Mouse (Mus musculus) MEL (cell line): ENCODE measurements around the gene Ctsa. TPM values are rescaled to one million over a fixed set of nuclear protein-coding genes. Genes with fewer than 3 reads are reported as not detected.

Experiments
- DNase-seq: peaks from one replicate; pipeline ENCODE4 v3.0.0; 2011; ENCODE audit warnings: low read depth, low spot score
- H3K27ac ChIP-seq: 2 replicates; pipeline ENCODE4 v1.5.1; 2012; ENCODE audit warnings: low read depth, mild to moderate bottlenecking, control low read depth, low read length, moderate library complexity; ENCODE audit not compliant: control insufficient read depth
- H3K27me3 ChIP-seq, 2 experiments: fragments of 150-350 bp in 1 of 2; sonication (generic) in 1 of 2; 2 replicates each; pipeline ENCODE4 v1.6.1; 2012; ENCODE audit warnings: low read length in 2 of 2, mild to moderate bottlenecking in 2 of 2, improper control_type of control experiment in 1 of 2, moderate library complexity in 1 of 2; ENCODE audit not compliant: insufficient read depth in 2 of 2, control insufficient read depth in 1 of 2
- H3K36me3 ChIP-seq, 2 experiments: 2 replicates each; pipeline ENCODE4 v1.6.1; 2012 to 2014; ENCODE audit warnings: low read length in 2 of 2, improper control_type of control experiment in 1 of 2, inconsistent platforms in 1 of 2, mild to moderate bottlenecking in 1 of 2; ENCODE audit not compliant: insufficient read depth in 2 of 2, control insufficient read depth in 1 of 2
- H3K4me1 ChIP-seq, 2 experiments: fragments of 150-350 bp in 1 of 2; sonication (generic) in 1 of 2; 2 replicates each; pipeline ENCODE4 v1.6.1; 2012; ENCODE audit warnings: low read length in 2 of 2, improper control_type of control experiment in 1 of 2, mild to moderate bottlenecking in 1 of 2; ENCODE audit not compliant: insufficient read depth in 2 of 2, control insufficient read depth in 1 of 2
- H3K4me3 ChIP-seq, 2 experiments: fragments of 150-350 bp in 1 of 2; sonication (generic) in 1 of 2; 2 replicates each; pipeline ENCODE4 v1.5.1; 2012; ENCODE audit warnings: low read depth in 2 of 2, low read length in 2 of 2, mild to moderate bottlenecking in 2 of 2, moderate library complexity in 2 of 2, control low read depth in 1 of 2, improper control_type of control experiment in 1 of 2; ENCODE audit not compliant: control insufficient read depth in 1 of 2, insufficient read depth in 1 of 2
- H3K79me2 ChIP-seq: 2 replicates; pipeline ENCODE4 v1.6.1; 2012; ENCODE audit warnings: mild to moderate bottlenecking, low read length, moderate library complexity; ENCODE audit not compliant: control insufficient read depth, poor library complexity, insufficient read depth
- H3K9ac ChIP-seq: 2 replicates; pipeline ENCODE4 v1.6.1; 2012; ENCODE audit warnings: low read depth, mild to moderate bottlenecking, control low read depth, low read length, moderate library complexity; ENCODE audit not compliant: control insufficient read depth, poor library complexity, severe bottlenecking
- H3K9me3 ChIP-seq: fragments of 150-350 bp; sonication (generic); replicated peaks from 2 replicates; pipeline ENCODE4 v1.6.1; 2012; ENCODE audit warnings: mild to moderate bottlenecking, low read length, improper control_type of control experiment, moderate library complexity; ENCODE audit not compliant: insufficient read depth
- BHLHE40 ChIP-seq: IDR thresholded peaks from 2 replicates; pipeline ENCODE4 v1.6.1; 2012; ENCODE audit warnings: low read depth, mild to moderate bottlenecking, inconsistent platforms, low read length, improper control_type of control experiment, borderline replicate concordance
- CHD1 ChIP-seq: IDR thresholded peaks from 2 replicates; pipeline ENCODE4 v1.6.1; 2012; ENCODE audit warnings: low read depth, mild to moderate bottlenecking, inconsistent platforms, low read length, improper control_type of control experiment
- CHD2 ChIP-seq: IDR thresholded peaks from 2 replicates; pipeline ENCODE4 v1.6.1; 2011; ENCODE audit warnings: low read length, improper control_type of control experiment
- CTCF ChIP-seq, 3 experiments: IDR thresholded peaks in 2 of 3; conservative IDR thresholded peaks in 1 of 3; 2 replicates each; pipeline ENCODE4 v1.5.1; 2011 to 2012; ENCODE audit warnings: low read length in 3 of 3, low read depth in 2 of 3, mild to moderate bottlenecking in 2 of 3, improper control_type of control experiment in 1 of 3, inconsistent platforms in 1 of 3, mixed read lengths in 1 of 3, moderate library complexity in 1 of 3; ENCODE audit not compliant: control insufficient read depth in 1 of 3, insufficient read depth in 1 of 3, poor library complexity in 1 of 3, severe bottlenecking in 1 of 3
- ELF1 ChIP-seq: IDR thresholded peaks from 2 replicates; pipeline ENCODE4 v1.6.1; 2014; ENCODE audit warnings: low read depth, mild to moderate bottlenecking, inconsistent platforms, low read length, improper control_type of control experiment, moderate library complexity
- HCFC1 ChIP-seq: IDR thresholded peaks from 2 replicates; pipeline ENCODE4 v1.6.1; 2012; ENCODE audit warnings: low read depth, mild to moderate bottlenecking, inconsistent platforms, low read length, improper control_type of control experiment, moderate library complexity
- MAX ChIP-seq: IDR thresholded peaks from 2 replicates; pipeline ENCODE4 v1.6.1; 2011; ENCODE audit warnings: low read length, improper control_type of control experiment
- MXI1 ChIP-seq: IDR thresholded peaks from 2 replicates; pipeline ENCODE4 v1.6.1; 2011; ENCODE audit warnings: mild to moderate bottlenecking, low read depth, low read length, improper control_type of control experiment
- MYC ChIP-seq: IDR thresholded peaks from 2 replicates; pipeline ENCODE4 v1.6.1; 2011; ENCODE audit warnings: low read depth, mild to moderate bottlenecking, low read length, improper control_type of control experiment, moderate library complexity
- NELFE ChIP-seq: IDR thresholded peaks from 2 replicates; pipeline ENCODE4 v1.6.1; 2011; ENCODE audit warnings: low read depth, low read length, improper control_type of control experiment
- POLR2A ChIP-seq, 2 experiments: IDR thresholded peaks; 2 replicates each; pipeline ENCODE4 v1.6.1; 2011 to 2012; ENCODE audit warnings: low read length in 2 of 2, mild to moderate bottlenecking in 2 of 2, control low read depth in 1 of 2, improper control_type of control experiment in 1 of 2, low read depth in 1 of 2, moderate library complexity in 1 of 2; ENCODE audit not compliant: control insufficient read depth in 1 of 2, insufficient read depth in 1 of 2, poor library complexity in 1 of 2
- POLR2AphosphoS2 ChIP-seq: IDR thresholded peaks from 2 replicates; pipeline ENCODE4 v1.6.1; 2011; ENCODE audit warnings: low read length, improper control_type of control experiment
- POLR2AphosphoS5 ChIP-seq: IDR thresholded peaks from 2 replicates; pipeline ENCODE4 v1.6.1; 2012; ENCODE audit warnings: low read depth, borderline replicate concordance, mild to moderate bottlenecking, inconsistent platforms, low read length, moderate library complexity, mixed read lengths
- RAD21 ChIP-seq: IDR thresholded peaks from 2 replicates; pipeline ENCODE4 v1.6.1; 2011; ENCODE audit warnings: mild to moderate bottlenecking, low read depth, low read length, improper control_type of control experiment
- RCOR1 ChIP-seq: IDR thresholded peaks from 2 replicates; pipeline ENCODE4 v1.6.1; 2012; ENCODE audit warnings: low read depth, mild to moderate bottlenecking, inconsistent platforms, low read length, improper control_type of control experiment
- SIN3A ChIP-seq: IDR thresholded peaks from 2 replicates; pipeline ENCODE4 v1.6.1; 2012; ENCODE audit warnings: low read length, improper control_type of control experiment, inconsistent platforms
- TBP ChIP-seq: IDR thresholded peaks from 2 replicates; pipeline ENCODE4 v1.8.0; 2011; ENCODE audit warnings: low read depth, low read length, improper control_type of control experiment
- TCF12 ChIP-seq: IDR thresholded peaks from 2 replicates; pipeline ENCODE4 v1.6.1; 2014; ENCODE audit warnings: low read depth, mild to moderate bottlenecking, inconsistent platforms, low read length, improper control_type of control experiment, moderate library complexity
- UBTF ChIP-seq: IDR thresholded peaks from 2 replicates; pipeline ENCODE4 v1.6.1; 2012; ENCODE audit warnings: low read depth, mild to moderate bottlenecking, inconsistent platforms, low read length, improper control_type of control experiment, moderate library complexity, borderline replicate concordance; ENCODE audit not compliant: insufficient read depth
- USF1 ChIP-seq: IDR thresholded peaks from 2 replicates; pipeline ENCODE4 v1.6.1; 2014; ENCODE audit warnings: low read depth, mild to moderate bottlenecking, inconsistent platforms, low read length, improper control_type of control experiment, moderate library complexity
- ZC3H11A ChIP-seq: IDR thresholded peaks from 2 replicates; pipeline ENCODE4 v1.6.1; 2012; ENCODE audit warnings: low read depth, mild to moderate bottlenecking, inconsistent platforms, low read length, improper control_type of control experiment
- ZMIZ1 ChIP-seq: IDR thresholded peaks from 2 replicates; pipeline ENCODE4 v1.6.1; 2012; ENCODE audit warnings: low read depth, mild to moderate bottlenecking, inconsistent platforms, low read length, improper control_type of control experiment, moderate library complexity
- polyA plus RNA-seq, 2 experiments: library from polyadenylated mRNA; stranded (reverse) in 1 of 2; unstranded in 1 of 2; fragments of >175 nt in 1 of 2; fragments of >200 nt in 1 of 2; gene quantifications; 2 replicates each; pipeline versions ENCODE4 v1.2.1 to v1.2.4; 2012; ENCODE audit warnings: low replicate concordance in 2 of 2, low read depth in 1 of 2; ENCODE audit not compliant: insufficient read length in 2 of 2, insufficient read depth in 1 of 2, missing spikeins in 1 of 2
- total RNA-seq: library from RNA; depleted of rRNA; stranded (reverse); fragments of 300-350 nt; gene quantifications from 2 replicates; pipeline ENCODE4 v1.2.3, GENCODE M21; 2012

The Ctsa gene
- total and polyA plus RNA-seq, 3 experiments: 50.5 to 87.7 TPM; not detected in 1

GRCm38 (mm10) chr2:164821060-164821459, 11.6 kb upstream of the Ctsa start:
- Histone ChIP-seq H3K9me3 (no peaks in the 10 kb centered on the region), H3K4me1 (peaks cover 3 to 19% of the 10 kb centered on the region in 2 experiments)
- DNase-seq: no peak

DNA sequence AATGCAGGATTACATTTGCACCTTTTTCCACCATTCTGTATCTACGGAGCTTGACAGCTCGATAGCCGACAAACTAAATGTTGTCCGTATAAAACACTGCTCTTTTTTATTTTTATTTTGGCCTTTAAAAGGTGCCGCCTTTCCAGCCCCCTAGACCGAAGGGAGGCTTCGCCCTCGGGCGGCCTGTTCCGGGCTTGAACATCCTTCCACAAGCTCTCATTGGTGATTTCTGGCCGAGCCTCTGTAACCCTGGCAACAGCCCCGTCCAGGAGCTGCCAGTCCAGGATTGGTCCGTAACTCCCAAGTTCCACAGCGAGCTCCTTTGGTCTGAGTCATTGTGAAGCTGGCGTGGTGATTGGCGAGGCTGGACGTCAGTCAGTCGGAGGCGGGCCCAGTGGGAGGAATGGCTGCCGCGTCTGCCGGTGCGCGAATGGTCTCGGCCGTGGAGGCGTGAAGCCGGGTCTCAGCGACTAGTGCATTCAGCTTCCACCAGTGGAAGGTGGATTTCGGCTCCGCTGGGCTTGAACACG, 10.0 kb upstream of the Ctsa start, which contains the start of gene Zswim1:
Gene Zswim1 (plus strand): TSS at position 51 of the 530 bp plus-strand sequence.
- peak; percentile 98 for DNase-seq
- no peaks in the 10 kb centered on the region for H3K27me3 ChIP-seq
- no peaks in the 10 kb centered on the region for H3K9me3 ChIP-seq
- peaks cover 4% of the 10 kb centered on the region for H3K79me2 ChIP-seq
- H3K4me1 ChIP-seq: peaks cover 2 to 27% of the 10 kb centered on the region in 2 experiments; a peak in 3 of 4 replicates
- peak within 1 kb of the TSS; percentile 73 for H3K9ac ChIP-seq
- peak within 1 kb of the TSS; percentile 59 for H3K27ac ChIP-seq
- H3K36me3 ChIP-seq: peaks cover 0 to 20% of the 10 kb centered on the region in 2 experiments; a peak in 2 of 4 replicates
- H3K4me3 ChIP-seq: peak within 1 kb of the TSS; percentile 77 to 80
- peak; percentile 83; the same call in 1 of the 2 replicates for TF ChIP-seq POLR2AphosphoS2
- peak; percentile 76 for TF ChIP-seq HCFC1
- TF ChIP-seq ZMIZ1: peak; percentile 59; the same call in 1 of the 2 replicates
- TF ChIP-seq MXI1: peak; percentile 84
- TF ChIP-seq MAX: peak; percentile 20; the same call in 1 of the 2 replicates
- TF ChIP-seq TCF12: peak; percentile 61
- peak; percentile 64 for TF ChIP-seq SIN3A
- no peak for TF ChIP-seq MYC
- TF ChIP-seq POLR2A (IDR thresholded peaks at IDR 0.05; ENCODE audit: control insufficient read depth in 1 of 2, insufficient read depth in 1 of 2, low read depth in 1 of 2, low read length in 2 of 2, poor library complexity in 1 of 2): peak; percentile 75 to 76; a peak in 3 of 4 replicates
- no peak for TF ChIP-seq RAD21
- peak; percentile 58 for TF ChIP-seq CHD2
- peak; percentile 9; the same call in 1 of the 2 replicates for TF ChIP-seq RCOR1
- peak; percentile 71; the same call in 1 of the 2 replicates for TF ChIP-seq NELFE
- TF ChIP-seq ELF1: peak; percentile 83
- no peak for TF ChIP-seq CHD1
- TF ChIP-seq, all 39 proteins: peak for 12

More at GRCm38 (mm10) chr2:164821060-164821459, 11.6 kb upstream of the Ctsa start:
- Histone ChIP-seq H3K27ac (no peak overlapping the region), H3K9ac (no peak overlapping the region), H3K4me3 (no peak overlapping the region)
- TF ChIP-seq POLR2AphosphoS5: no peak
- no peak for TF ChIP-seq ZC3H11A
- TF ChIP-seq USF1: no peak
- TF ChIP-seq MYC: no peak
- TF ChIP-seq RCOR1: no peak
- no peak for TF ChIP-seq TBP
- no peak for TF ChIP-seq UBTF
- no peak for TF ChIP-seq BHLHE40
- no peak for TF ChIP-seq CTCF (IDR thresholded peaks at IDR 0.05 in 2 of 3, conservative IDR thresholded peaks at IDR 0.05 in 1 of 3; ENCODE audit: control insufficient read depth in 1 of 3, insufficient read depth in 1 of 3, low read depth in 2 of 3, low read length in 3 of 3, poor library complexity in 1 of 3, severe bottlenecking in 1 of 3)
- TF ChIP-seq, all 39 proteins: peak for 0
- Histone ChIP-seq H3K79me2 (peaks cover 4% of the 10 kb centered on the region), H3K36me3 (peaks cover 0 to 14% of the 10 kb centered on the region in 2 experiments; a peak in 2 of 4 replicates), H3K27me3 (no peaks in the 10 kb centered on the region)
